Mouse (Mus musculus) myocyte (in vitro differentiated cells): ENCODE results near the gene Gm43302.

ENCODE experiments used
- CEBPB ChIP-seq: IDR thresholded peaks from 2 replicates; pipeline ENCODE4 v1.6.1; 2011; ENCODE audit warnings: mild to moderate bottlenecking, moderate library complexity; ENCODE audit not compliant: poor library complexity, insufficient read depth, severe bottlenecking
- E2F4 ChIP-seq: IDR thresholded peaks from one replicate; pipeline ENCODE4 v1.6.1; 2011; ENCODE audit warnings: mild to moderate bottlenecking, control low read depth, moderate library complexity; ENCODE audit not compliant: insufficient read depth
- MAX ChIP-seq: IDR thresholded peaks from one replicate; pipeline ENCODE4 v1.6.1; 2011; ENCODE audit warnings: low read depth, mild to moderate bottlenecking, control low read depth
- MYOD1 ChIP-seq, 3 experiments: IDR thresholded peaks; one replicate each; pipeline ENCODE4 v1.6.1; 2011; ENCODE audit warnings: control low read depth in 2 of 3, low read depth in 2 of 3, mild to moderate bottlenecking in 2 of 3, moderate library complexity in 1 of 3; ENCODE audit not compliant: insufficient read length in 2 of 3, control insufficient read depth in 1 of 3
- MYOG ChIP-seq, 3 experiments: IDR thresholded peaks; one replicate each; pipeline ENCODE4 v1.6.1; 2011; ENCODE audit warnings: control low read depth in 2 of 3, low read depth in 2 of 3, mild to moderate bottlenecking in 2 of 3; ENCODE audit not compliant: insufficient read length in 2 of 3, control insufficient read depth in 1 of 3, insufficient read depth in 1 of 3
- POLR2A ChIP-seq: IDR thresholded peaks from one replicate; pipeline ENCODE4 v1.6.1; 2011; ENCODE audit warnings: low read depth, mild to moderate bottlenecking, control low read depth, moderate library complexity; ENCODE audit not compliant: insufficient read length
- POLR2AphosphoS2 ChIP-seq: IDR thresholded peaks from one replicate; pipeline ENCODE4 v1.6.1; 2011; ENCODE audit warnings: low read depth, control low read depth; ENCODE audit not compliant: insufficient read length
- REST ChIP-seq: IDR thresholded peaks from one replicate; pipeline ENCODE4 v1.6.1; 2011; ENCODE audit warnings: mild to moderate bottlenecking, control low read depth, moderate library complexity; ENCODE audit not compliant: insufficient read depth, insufficient read length
- SRF ChIP-seq: IDR thresholded peaks from one replicate; pipeline ENCODE4 v1.6.1; 2011; ENCODE audit warnings: low read depth; ENCODE audit not compliant: control insufficient read depth, insufficient read length
- TCF12 ChIP-seq: IDR thresholded peaks from one replicate; pipeline ENCODE4 v1.6.1; 2011; ENCODE audit warnings: mild to moderate bottlenecking, control low read depth; ENCODE audit not compliant: poor library complexity, insufficient read depth, severe bottlenecking
- TCF3 ChIP-seq: IDR thresholded peaks from one replicate; pipeline ENCODE4 v1.6.1; 2011; ENCODE audit warnings: low read depth, control low read depth; ENCODE audit not compliant: insufficient read length
- USF1 ChIP-seq: IDR thresholded peaks from one replicate; pipeline ENCODE4 v1.6.1; 2011; ENCODE audit warnings: low read depth, mild to moderate bottlenecking, control low read depth, moderate library complexity

- TF ChIP-seq POLR2A (no peak), MAX (no peak), REST (no peak), TCF12 (no peak), USF1 (no peak), CEBPB (no peak), E2F4 (no peak), POLR2AphosphoS2 (no peak), MYOD1 (IDR thresholded peaks at IDR 0.05; ENCODE audit: control insufficient read depth in 1 of 3, insufficient read length in 2 of 3, low read depth in 2 of 3) (no peak), MYOG (IDR thresholded peaks at IDR 0.05; ENCODE audit: control insufficient read depth in 1 of 3, insufficient read depth in 1 of 3, insufficient read length in 2 of 3, low read depth in 2 of 3) (no peak), TCF3 (no peak), SRF (no peak)
These were observed 2.3 kb upstream of the Gm43302 start for GRCm38 (mm10) chr5:105295746-105296145.
